Mouse (Mus musculus): ENCODE data around the gene Slc39a11. TPM values are rescaled to one million over a fixed set of nuclear protein-coding genes. Genes with fewer than 3 reads are reported as not detected.

The Slc39a11 gene
- polyA plus RNA-seq, 1 experiment from 2014 or later, result 40.1 TPM

GRCm38 (mm10) chr11:113651206-113651906 is 1.5 kb upstream of the Slc39a11 start:
- H3K36me3 ChIP-seq (ENCODE audit: control insufficient read depth, insufficient read depth, low read length), result peaks cover 39% of the 10 kb centered on the region
- peaks cover 17% of the 10 kb centered on the region for H3K4me1 ChIP-seq (ENCODE audit: control insufficient read depth, insufficient read depth, low read depth, low read length)
- no peaks in the 10 kb centered on the region for H3K9me3 ChIP-seq (ENCODE audit: control insufficient read depth, low read length)
- H3K27ac ChIP-seq (ENCODE audit: low read depth, low read length), result peak overlapping the region; percentile 46; the same call in 1 of the 2 replicates
- no peak overlapping the region for H3K4me3 ChIP-seq (ENCODE audit: low read length)
- H3K27me3 ChIP-seq (replicated peaks; ENCODE audit: control insufficient read depth, insufficient read depth, low read length), result no peaks in the 10 kb centered on the region
- no peak overlapping the region for H3K4me2 ChIP-seq (ENCODE audit: low read length)
- ATAC-seq, result no peak
- no peak overlapping the region for H3K9ac ChIP-seq (ENCODE audit: low read depth, low read length)
- WGBS, result 62% methylated on average over 22 of the region's 22 CpGs

GRCm38 (mm10) chr11:113648690-113649352 is 1.1 kb downstream of the Slc39a11 start, which contains the start of gene Cog1:
Gene Cog1 (plus strand): TSS chr11:113649169.
- Histone ChIP-seq H3K4me1 (ENCODE audit: control insufficient read depth, insufficient read depth, low read depth, low read length) (peaks cover 16% of the 10 kb centered on the region), H3K4me2 (ENCODE audit: low read length) (peak within 1 kb of the TSS; percentile 78), H3K27ac (ENCODE audit: low read depth, low read length) (peak within 1 kb of the TSS; percentile 95), H3K4me3 (ENCODE audit: low read length) (peak within 1 kb of the TSS; percentile 89), H3K27me3 (replicated peaks; ENCODE audit: control insufficient read depth, insufficient read depth, low read length) (no peaks in the 10 kb centered on the region), H3K36me3 (ENCODE audit: control insufficient read depth, insufficient read depth, low read length) (peaks cover 18% of the 10 kb centered on the region), H3K9me3 (ENCODE audit: control insufficient read depth, low read length) (no peaks in the 10 kb centered on the region), H3K9ac (ENCODE audit: low read depth, low read length) (peak within 1 kb of the TSS; percentile 95)
- ATAC-seq, result no peak; the same call in 1 of the 2 replicates
- WGBS, result 41% methylated on average over 26 of the region's 26 CpGs

GRCm38 (mm10) chr11:113648152-113648551 is 1.7 kb downstream of the Slc39a11 start:
- peaks cover 16% of the 10 kb centered on the region for H3K4me1 ChIP-seq (ENCODE audit: control insufficient read depth, insufficient read depth, low read depth, low read length)
- H3K27me3 ChIP-seq (replicated peaks; ENCODE audit: control insufficient read depth, insufficient read depth, low read length), result no peaks in the 10 kb centered on the region
- H3K9ac ChIP-seq (ENCODE audit: low read depth, low read length), result no peak overlapping the region
- no peak overlapping the region for H3K4me2 ChIP-seq (ENCODE audit: low read length)
- no peak for ATAC-seq
- no peak overlapping the region for H3K4me3 ChIP-seq (ENCODE audit: low read length)
- peaks cover 11% of the 10 kb centered on the region for H3K36me3 ChIP-seq (ENCODE audit: control insufficient read depth, insufficient read depth, low read length)
- no peak overlapping the region for H3K27ac ChIP-seq (ENCODE audit: low read depth, low read length)
- 5% methylated on average over 14 of the region's 15 CpGs for WGBS
- no peaks in the 10 kb centered on the region for H3K9me3 ChIP-seq (ENCODE audit: control insufficient read depth, low read length)

GRCm38 (mm10) chr11:113645181-113645580 is 4.7 kb downstream of the Slc39a11 start:
- WGBS, result 83% methylated on average over 3 of the region's 3 CpGs
- no peak for ATAC-seq
- Histone ChIP-seq H3K9ac (ENCODE audit: low read depth, low read length) (no peak overlapping the region), H3K27ac (ENCODE audit: low read depth, low read length) (no peak overlapping the region), H3K4me1 (ENCODE audit: control insufficient read depth, insufficient read depth, low read depth, low read length) (peaks cover 8% of the 10 kb centered on the region), H3K9me3 (ENCODE audit: control insufficient read depth, low read length) (no peaks in the 10 kb centered on the region), H3K4me2 (ENCODE audit: low read length) (no peak overlapping the region), H3K27me3 (replicated peaks; ENCODE audit: control insufficient read depth, insufficient read depth, low read length) (no peaks in the 10 kb centered on the region), H3K36me3 (ENCODE audit: control insufficient read depth, insufficient read depth, low read length) (no peaks in the 10 kb centered on the region), H3K4me3 (ENCODE audit: low read length) (no peak overlapping the region)

GRCm38 (mm10) chr11:113638680-113639079 is 11.2 kb downstream of the Slc39a11 start:
- WGBS, result 96% methylated on average over 12 of the region's 12 CpGs
- Histone ChIP-seq H3K36me3 (ENCODE audit: control insufficient read depth, insufficient read depth, low read length) (no peaks in the 10 kb centered on the region), H3K4me1 (ENCODE audit: control insufficient read depth, insufficient read depth, low read depth, low read length) (no peaks in the 10 kb centered on the region; the same call in 1 of the 2 replicates), H3K27ac (ENCODE audit: low read depth, low read length) (no peak overlapping the region), H3K4me2 (ENCODE audit: low read length) (no peak overlapping the region), H3K27me3 (replicated peaks; ENCODE audit: control insufficient read depth, insufficient read depth, low read length) (no peaks in the 10 kb centered on the region), H3K9me3 (ENCODE audit: control insufficient read depth, low read length) (no peaks in the 10 kb centered on the region), H3K4me3 (ENCODE audit: low read length) (no peak overlapping the region), H3K9ac (ENCODE audit: low read depth, low read length) (no peak overlapping the region)
- no peak for ATAC-seq

- no peaks in the 10 kb centered on the region; the same call in 1 of the 2 replicates for H3K4me1 ChIP-seq (ENCODE audit: control insufficient read depth, insufficient read depth, low read depth, low read length)
- H3K9me3 ChIP-seq (ENCODE audit: control insufficient read depth, low read length), result no peaks in the 10 kb centered on the region
- no peaks in the 10 kb centered on the region for H3K36me3 ChIP-seq (ENCODE audit: control insufficient read depth, insufficient read depth, low read length)
- H3K4me2 ChIP-seq (ENCODE audit: low read length), result no peak overlapping the region
- WGBS, result 56% methylated on average over 10 of the region's 10 CpGs
- ATAC-seq, result no peak
- H3K4me3 ChIP-seq (ENCODE audit: low read length), result no peak overlapping the region
- no peaks in the 10 kb centered on the region; the same call in 1 of the 2 replicates for H3K27me3 ChIP-seq (replicated peaks; ENCODE audit: control insufficient read depth, insufficient read depth, low read length)
- H3K27ac ChIP-seq (ENCODE audit: low read depth, low read length), result no peak overlapping the region
- no peak overlapping the region for H3K9ac ChIP-seq (ENCODE audit: low read depth, low read length)
These were observed 15.2 kb downstream of the Slc39a11 start for GRCm38 (mm10) chr11:113634699-113635121.

GRCm38 (mm10) chr11:113633398-113633797 is 16.5 kb downstream of the Slc39a11 start:
- H3K27me3 ChIP-seq (replicated peaks; ENCODE audit: control insufficient read depth, insufficient read depth, low read length), result no peaks in the 10 kb centered on the region; the same call in 1 of the 2 replicates
- no peak overlapping the region for H3K27ac ChIP-seq (ENCODE audit: low read depth, low read length)
- H3K4me2 ChIP-seq (ENCODE audit: low read length), result no peak overlapping the region
- no peak for ATAC-seq
- H3K36me3 ChIP-seq (ENCODE audit: control insufficient read depth, insufficient read depth, low read length), result no peaks in the 10 kb centered on the region
- H3K4me1 ChIP-seq (ENCODE audit: control insufficient read depth, insufficient read depth, low read depth, low read length), result no peaks in the 10 kb centered on the region; the same call in 1 of the 2 replicates
- no peaks in the 10 kb centered on the region for H3K9me3 ChIP-seq (ENCODE audit: control insufficient read depth, low read length)
- no peak overlapping the region for H3K9ac ChIP-seq (ENCODE audit: low read depth, low read length)
- 94% methylated on average over 5 of the region's 5 CpGs for WGBS
- H3K4me3 ChIP-seq (ENCODE audit: low read length), result no peak overlapping the region

- Histone ChIP-seq H3K27ac (ENCODE audit: low read depth, low read length) (no peak overlapping the region), H3K9ac (ENCODE audit: low read depth, low read length) (no peak overlapping the region), H3K4me2 (ENCODE audit: low read length) (no peak overlapping the region), H3K36me3 (ENCODE audit: control insufficient read depth, insufficient read depth, low read length) (no peaks in the 10 kb centered on the region), H3K9me3 (ENCODE audit: control insufficient read depth, low read length) (no peaks in the 10 kb centered on the region), H3K27me3 (replicated peaks; ENCODE audit: control insufficient read depth, insufficient read depth, low read length) (no peaks in the 10 kb centered on the region; the same call in 1 of the 2 replicates), H3K4me3 (ENCODE audit: low read length) (no peak overlapping the region), H3K4me1 (ENCODE audit: control insufficient read depth, insufficient read depth, low read depth, low read length) (no peaks in the 10 kb centered on the region; the same call in 1 of the 2 replicates)
- no peak for ATAC-seq
- WGBS, result 77% methylated on average over 7 of the region's 7 CpGs
These were observed 17.6 kb downstream of the Slc39a11 start for GRCm38 (mm10) chr11:113632303-113632702.

GRCm38 (mm10) chr11:113631862-113632261 is 18.0 kb downstream of the Slc39a11 start:
- no peaks in the 10 kb centered on the region for H3K9me3 ChIP-seq (ENCODE audit: control insufficient read depth, low read length)
- no peak overlapping the region for H3K27ac ChIP-seq (ENCODE audit: low read depth, low read length)
- no peaks in the 10 kb centered on the region; the same call in 1 of the 2 replicates for H3K4me1 ChIP-seq (ENCODE audit: control insufficient read depth, insufficient read depth, low read depth, low read length)
- 62% methylated on average over 8 of the region's 8 CpGs for WGBS
- H3K36me3 ChIP-seq (ENCODE audit: control insufficient read depth, insufficient read depth, low read length), result no peaks in the 10 kb centered on the region
- H3K4me3 ChIP-seq (ENCODE audit: low read length), result no peak overlapping the region
- H3K4me2 ChIP-seq (ENCODE audit: low read length), result no peak overlapping the region
- no peaks in the 10 kb centered on the region; the same call in 1 of the 2 replicates for H3K27me3 ChIP-seq (replicated peaks; ENCODE audit: control insufficient read depth, insufficient read depth, low read length)
- no peak for ATAC-seq
- no peak overlapping the region for H3K9ac ChIP-seq (ENCODE audit: low read depth, low read length)

All from hindbrain, embryonic 16.5 days (tissue).